8 mouse cellular contexts compared by ENCODE assay signal in genomic region chr13:52236105-52236504, GRCm38 (mm10).
A peak's percentile ranks its signal among the peaks of the same experiment; 100 is the strongest.
DNase-seq lines count a peak whose midpoint lies in the region; ATAC-seq and TF ChIP-seq lines count a peak whose summit lies in the region.
"Had no signal": no experiment of that assay in that cellular context is flagged by ENCODE, and none has a peak within 500 bp of the region (broad histone marks: within the 10 kb centered on the region; RNA-seq: fewer than 3 reads in every experiment).

No protein-coding gene starts in this region.

- no peaks in the 10 kb centered on the region for H3K9me3 ChIP-seq in lung, postnatal 0 days (ENCODE audit: low read length)
- H3K9me3 ChIP-seq: lung, embryonic 15.5 days had no signal

- no peak for TF ChIP-seq EP300 in lung, postnatal 0 days (IDR thresholded peaks at IDR 0.05)

- no peak overlapping the region for H3K4me2 ChIP-seq in lung, postnatal 0 days (replicated peaks; ENCODE audit: low read depth, low read length)
- H3K4me2 ChIP-seq: lung, embryonic 15.5 days had no signal

- no peaks in the 10 kb centered on the region for H3K27me3 ChIP-seq in lung, postnatal 0 days (replicated peaks; ENCODE audit: insufficient read depth, low read length)
- H3K27me3 ChIP-seq: lung, embryonic 15.5 days had no signal

- peak; percentile 93 for ATAC-seq in common myeloid progenitor, adult 5-6 weeks (replicated peaks; ENCODE audit: low read depth, poor library complexity, severe bottlenecking)
- ATAC-seq in lung, postnatal 0 days, result peak; percentile 62

- no peak for TF ChIP-seq CTCF in lung, postnatal 0 days (IDR thresholded peaks at IDR 0.05)

- 30% methylated on average over 10 of the region's 10 CpGs for WGBS in lung, postnatal 0 days

- intact Hi-C loops in heart, postnatal 25 days (cut with DNase I), result no loop called here

- peak; percentile 55 to 60 for DNase-seq in right cerebral cortex, adult 2 months (ENCODE audit: low spot score in 2 of 2)
- no peak for DNase-seq in right cerebral cortex, postnatal 4 days
- peak; percentile 17 for DNase-seq in heart, postnatal 25 days (ENCODE audit: low spot score)
- DNase-seq in lung, postnatal 0 days (ENCODE audit: low spot score), result peak; percentile 53
- no peak for DNase-seq in cerebellum, adult 18-20 months
- DNase-seq in urinary bladder, postnatal 10 days (ENCODE audit: low spot score), result no peak

- H3K9ac ChIP-seq in lung, postnatal 0 days (replicated peaks; ENCODE audit: low read depth), result no peak overlapping the region
- H3K9ac ChIP-seq: lung, embryonic 15.5 days had no signal

- no peak overlapping the region for H3K27ac ChIP-seq in lung, postnatal 0 days (ENCODE audit: low read length)
- H3K27ac ChIP-seq: lung, embryonic 15.5 days had no signal

- H3K36me3 ChIP-seq in lung, postnatal 0 days (ENCODE audit: insufficient read depth, low read length), result no peaks in the 10 kb centered on the region
- H3K36me3 ChIP-seq: lung, embryonic 15.5 days had no signal

- no peak overlapping the region for H3K4me3 ChIP-seq in lung, postnatal 0 days (ENCODE audit: low read depth, low read length)
- H3K4me3 ChIP-seq: lung, embryonic 15.5 days had no signal

- H3K4me1 ChIP-seq in lung, postnatal 0 days (ENCODE audit: insufficient read depth, low read depth, low read length), result no peaks in the 10 kb centered on the region; the same call in 1 of the 2 replicates
- H3K4me1 ChIP-seq: lung, embryonic 15.5 days had no signal

Comparison
In these comparisons a context has a peak if more than half of its experiments do, and no peak if none do; other contexts are left out.
1. DNase-seq: peak in right cerebral cortex, adult 2 months (2 of 2), heart, postnatal 25 days (single experiment) and lung, postnatal 0 days (single experiment); none in right cerebral cortex, postnatal 4 days (single experiment), cerebellum, adult 18-20 months (0 of 2) and urinary bladder, postnatal 10 days (single experiment).